Mouse (Mus musculus) heart, adult 9 months (tissue): ENCODE data around the gene Stard13.

Source experiments
- DNase-seq, 2 experiments: peaks; one replicate each; pipeline ENCODE4 v3.0.0; 2022; ENCODE audit warnings: low spot score in 2 of 2

Gene Stard13

GRCm38 (mm10) chr5:151181288-151181687 lies 52.3 kb downstream of the Stard13 start:
- DNase-seq: no peak

- no peak for DNase-seq
These were observed 53.4 kb downstream of the Stard13 start for GRCm38 (mm10) chr5:151180176-151180785.

GRCm38 (mm10) chr5:151177171-151177570 lies 56.5 kb downstream of the Stard13 start:
- no peak for DNase-seq

GRCm38 (mm10) chr5:151175897-151176313 lies 57.7 kb downstream of the Stard13 start:
- DNase-seq: no peak

GRCm38 (mm10) chr5:151174485-151175460 lies 58.9 kb downstream of the Stard13 start:
- peak; percentile 54 to 59 for DNase-seq

- DNase-seq: no peak
These were observed 59.9 kb downstream of the Stard13 start for GRCm38 (mm10) chr5:151173774-151174173.

- no peak for DNase-seq
These were observed 63.4 kb downstream of the Stard13 start for GRCm38 (mm10) chr5:151170168-151170750.

GRCm38 (mm10) chr5:151168191-151168590 lies 65.4 kb downstream of the Stard13 start:
- no peak for DNase-seq

GRCm38 (mm10) chr5:151167641-151168040 lies 66.0 kb downstream of the Stard13 start:
- no peak for DNase-seq

GRCm38 (mm10) chr5:151166266-151166665 lies 67.4 kb downstream of the Stard13 start:
- peak; percentile 68 to 81 for DNase-seq

- no peak for DNase-seq
These were observed 68.1 kb downstream of the Stard13 start for GRCm38 (mm10) chr5:151165381-151166016.

GRCm38 (mm10) chr5:151164815-151165214 lies 68.8 kb downstream of the Stard13 start:
- DNase-seq: no peak

GRCm38 (mm10) chr5:151162642-151163041 lies 71.0 kb downstream of the Stard13 start:
- DNase-seq: no peak

- DNase-seq: no peak
These were observed 78.4 kb downstream of the Stard13 start for GRCm38 (mm10) chr5:151155247-151155646.

GRCm38 (mm10) chr5:151154780-151155179 lies 78.9 kb downstream of the Stard13 start:
- peak; percentile 63 to 74 for DNase-seq

- DNase-seq: no peak
These were observed 79.6 kb downstream of the Stard13 start for GRCm38 (mm10) chr5:151154030-151154429.

GRCm38 (mm10) chr5:151151549-151151948 lies 82.1 kb downstream of the Stard13 start:
- no peak for DNase-seq

GRCm38 (mm10) chr5:151149509-151149908 lies 84.1 kb downstream of the Stard13 start:
- DNase-seq: no peak

GRCm38 (mm10) chr5:151148079-151148478 lies 85.6 kb downstream of the Stard13 start:
- DNase-seq: no peak

GRCm38 (mm10) chr5:151145807-151146206 lies 87.8 kb downstream of the Stard13 start:
- no peak for DNase-seq

GRCm38 (mm10) chr5:151143955-151144354 lies 89.7 kb downstream of the Stard13 start:
- no peak for DNase-seq
